Mouse (Mus musculus) G1E (cell line): ENCODE data around the gene Id1.

Source experiments
- CTCF ChIP-seq: IDR thresholded peaks from 2 replicates; pipeline ENCODE4 v1.5.1; 2012; ENCODE audit warnings: low read depth, low read length, inconsistent platforms, mixed read lengths
- TAL1 ChIP-seq: conservative IDR thresholded peaks from 2 replicates; pipeline ENCODE4 v1.6.1; 2012; ENCODE audit warnings: low read depth, low read length, inconsistent platforms, mixed read lengths

- TF ChIP-seq CTCF (no peak), TAL1 (no peak)
Measured at GRCm38 (mm10) chr2:152724332-152724723, 11.7 kb upstream of the Id1 start.
